Mouse (Mus musculus): ENCODE data around the gene Nfkbib.

The Nfkbib gene

DNA sequence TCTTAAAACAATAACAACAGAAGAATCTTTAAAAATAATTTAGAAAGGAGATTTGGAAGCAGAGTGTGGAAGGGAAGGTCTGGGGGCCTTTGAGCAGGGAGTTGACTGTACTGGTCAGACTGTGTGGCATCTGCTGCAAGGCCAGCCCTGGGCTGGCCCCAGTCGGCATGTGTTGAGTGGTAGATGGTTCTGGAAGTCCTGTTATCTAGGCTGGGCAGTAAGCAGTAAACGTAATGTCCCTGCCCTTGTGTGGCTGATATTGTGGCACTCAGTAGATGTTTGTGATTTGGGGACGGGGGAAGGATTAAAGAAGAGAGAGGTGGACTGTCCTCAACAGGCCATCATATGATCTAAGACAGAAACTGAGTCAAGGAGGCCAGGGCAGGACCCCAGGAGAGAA is 3.0 kb upstream of the Nfkbib start:
- DNase-seq (ENCODE audit: low read depth, low spot score): no peak

- DNase-seq (ENCODE audit: low read depth, low spot score): no peak
Measured at GRCm38 (mm10) chr7:28769414-28769958, 2.2 kb upstream of the Nfkbib start.

GRCm38 (mm10) chr7:28766910-28767309 is 402 bp downstream of the Nfkbib start:
- no peak for DNase-seq (ENCODE audit: low read depth, low spot score)

GRCm38 (mm10) chr7:28766173-28766879 is 986 bp downstream of the Nfkbib start, which contains the start of gene Sirt2:
TSS of gene Sirt2 (plus strand) at chr7:28766735.
- DNase-seq (ENCODE audit: low read depth, low spot score): peak; percentile 98

DNA sequence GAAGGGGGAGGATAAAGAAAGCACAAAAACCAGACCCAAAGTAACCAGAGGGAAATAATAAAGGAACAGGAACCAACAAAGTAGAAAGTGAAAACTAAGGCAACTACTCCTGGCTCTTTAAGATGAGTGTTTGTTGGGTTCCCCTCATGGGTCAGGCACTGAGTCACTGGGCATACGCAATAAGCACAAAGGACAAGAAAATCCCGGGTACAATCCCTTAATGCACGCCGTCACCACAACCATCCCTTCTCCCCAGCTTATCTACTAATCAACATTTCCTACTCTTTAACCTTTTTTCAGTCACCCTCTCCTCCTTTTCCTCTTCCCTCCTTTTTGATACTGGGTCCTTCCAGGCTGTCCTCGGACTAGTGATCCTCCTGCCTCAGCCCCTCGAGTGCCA is 2.1 kb downstream of the Nfkbib start:
- DNase-seq (ENCODE audit: low read depth, low spot score): no peak

DNA sequence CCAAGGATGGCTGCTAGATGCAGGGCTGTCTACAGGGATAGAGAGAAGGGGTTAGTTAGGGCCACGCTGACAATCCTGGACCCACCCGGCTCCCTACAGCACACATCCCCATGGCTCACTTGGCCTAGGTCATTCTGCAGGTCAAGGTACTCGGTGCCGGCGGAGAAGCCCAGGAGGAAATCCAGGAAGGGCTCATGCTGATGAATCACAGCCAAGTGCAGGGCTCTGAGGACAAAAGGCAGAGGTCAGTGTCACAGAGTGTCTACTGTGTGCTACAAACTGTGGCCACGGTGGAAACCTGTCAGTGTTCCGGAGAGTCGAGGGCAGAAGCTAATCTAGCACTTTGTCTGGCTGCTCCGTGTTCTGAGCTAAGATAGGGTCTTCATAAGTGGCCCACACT is 5.4 kb downstream of the Nfkbib start:
- DNase-seq (ENCODE audit: low read depth, low spot score): no peak

GRCm38 (mm10) chr7:28758623-28759022 is 8.7 kb downstream of the Nfkbib start:
- DNase-seq (ENCODE audit: low read depth, low spot score): no peak

- no peak for DNase-seq (ENCODE audit: low read depth, low spot score)
Measured at GRCm38 (mm10) chr7:28756079-28756478, 11.2 kb downstream of the Nfkbib start, which contains the start of gene Ccer2. TSS of gene Ccer2 (plus strand) at chr7:28756174.

DNA sequence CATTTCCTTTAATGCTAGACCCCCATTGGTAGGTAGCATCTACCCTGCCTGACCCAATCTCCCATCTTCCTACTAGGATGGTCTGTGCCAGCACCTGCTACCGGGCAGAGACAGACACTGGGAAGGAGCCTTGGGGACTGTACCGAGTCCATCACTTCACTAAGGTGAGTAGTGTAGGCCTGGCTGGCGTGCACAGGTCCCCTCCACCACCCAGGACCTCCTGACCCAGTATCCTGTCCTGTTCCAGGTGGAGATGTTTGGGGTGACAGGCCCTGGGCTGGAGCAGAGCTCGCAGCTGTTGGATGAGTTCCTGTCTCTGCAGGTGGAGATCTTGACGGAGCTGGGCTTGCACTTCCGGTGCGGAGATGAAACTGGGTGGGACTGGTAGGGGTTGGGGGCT is 17.4 kb downstream of the Nfkbib start:
- no peak for DNase-seq (ENCODE audit: low read depth, low spot score)

- DNase-seq (ENCODE audit: low read depth, low spot score): peak; percentile 94
Measured at GRCm38 (mm10) chr7:28741709-28742438, 25.4 kb downstream of the Nfkbib start, which contains the start of the genes Mrps12 and Sars2. TSS of gene Mrps12 (minus strand) at chr7:28741820. TSS of gene Sars2 (plus strand) at chr7:28741992.

- no peak for DNase-seq (ENCODE audit: low read depth, low spot score)
Measured at GRCm38 (mm10) chr7:28741368-28741708, 26.0 kb downstream of the Nfkbib start.

DNA sequence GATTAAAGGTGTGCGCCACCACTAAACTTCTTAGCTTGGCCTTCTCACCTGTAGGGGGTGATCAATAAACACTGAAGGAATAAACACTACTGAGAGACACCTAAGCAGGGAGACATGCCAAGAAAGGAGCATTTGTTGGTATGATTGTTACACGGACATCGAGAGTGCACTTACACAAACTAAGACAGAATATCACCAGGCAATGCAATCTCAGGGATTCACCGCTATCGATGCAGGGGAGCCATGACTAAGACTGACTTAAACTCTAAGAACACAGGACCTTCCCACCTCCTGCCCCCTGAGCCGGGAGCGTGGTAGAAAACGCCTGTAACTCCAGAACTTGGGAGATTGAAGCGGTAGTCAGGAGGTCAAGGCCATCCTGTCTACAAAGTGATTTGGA is 26.4 kb downstream of the Nfkbib start:
- no peak for DNase-seq (ENCODE audit: low read depth, low spot score)

DNA sequence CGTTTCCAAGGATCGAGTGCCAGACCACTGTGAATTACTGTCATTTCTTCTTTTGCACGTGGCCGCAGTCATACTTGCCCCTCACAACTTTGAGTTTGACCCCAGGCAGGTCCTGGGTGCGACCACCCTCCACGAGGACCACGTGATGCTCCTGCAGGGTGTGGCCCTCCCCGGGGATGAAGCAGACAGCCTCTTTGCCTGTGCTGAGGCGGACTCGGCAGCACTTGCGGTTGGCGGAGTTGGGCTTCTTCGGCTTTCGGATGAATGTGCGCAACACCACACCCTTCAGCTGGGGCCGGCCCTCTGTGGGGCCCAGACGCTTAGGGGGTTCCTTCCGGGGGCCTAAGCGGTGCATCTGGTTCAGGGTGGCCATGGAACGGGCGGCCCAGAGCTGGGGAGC is 27.5 kb downstream of the Nfkbib start:
- DNase-seq (ENCODE audit: low read depth, low spot score): no peak

- DNase-seq (ENCODE audit: low read depth, low spot score): no peak
Measured at GRCm38 (mm10) chr7:28735701-28736100, 31.6 kb downstream of the Nfkbib start.

- no peak for DNase-seq (ENCODE audit: low read depth, low spot score)
Measured at GRCm38 (mm10) chr7:28733211-28733610, 34.1 kb downstream of the Nfkbib start.

DNA sequence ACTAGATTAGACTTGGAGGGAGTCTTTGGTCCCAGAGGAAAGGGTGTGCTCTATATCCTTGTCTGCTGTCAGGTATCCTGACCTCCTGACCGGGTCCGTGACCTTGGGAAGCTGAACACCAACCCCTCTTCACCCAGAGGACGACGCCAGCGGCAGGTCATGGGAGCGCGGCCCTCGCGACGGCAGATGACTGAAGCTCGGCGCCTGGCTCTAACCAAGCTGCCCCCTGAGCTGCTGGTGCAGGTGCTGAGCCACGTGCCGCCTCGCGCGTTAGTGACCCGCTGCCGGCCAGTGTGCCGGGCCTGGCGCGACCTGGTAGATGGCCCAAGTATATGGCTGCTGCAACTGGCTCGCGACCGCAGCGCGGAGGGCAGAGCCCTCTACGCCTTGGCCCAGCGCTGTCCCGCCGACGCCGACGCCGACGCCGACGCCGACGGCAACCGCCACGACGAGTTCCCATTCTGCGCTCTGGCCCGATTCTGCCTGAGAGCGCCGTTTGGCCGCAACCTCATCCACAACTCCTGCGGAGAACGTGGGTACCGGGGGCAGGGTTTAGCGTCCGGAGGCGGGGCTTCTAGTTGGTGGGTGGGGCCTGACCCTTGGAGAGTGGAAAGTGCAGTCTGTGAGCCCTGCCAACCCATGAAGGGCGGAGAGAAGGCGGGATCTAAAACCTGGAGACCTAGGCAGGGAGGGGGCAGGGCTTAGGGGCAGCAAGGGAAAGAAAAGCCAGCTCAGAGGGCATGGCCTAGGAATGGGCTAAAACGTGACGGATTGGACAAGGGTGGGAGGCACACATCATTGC is 34.8 kb downstream of the Nfkbib start:
- DNase-seq (ENCODE audit: low read depth, low spot score): peak; percentile 61

GRCm38 (mm10) chr7:28727649-28728340 is 39.5 kb downstream of the Nfkbib start:
- DNase-seq (ENCODE audit: low read depth, low spot score): no peak

DNA sequence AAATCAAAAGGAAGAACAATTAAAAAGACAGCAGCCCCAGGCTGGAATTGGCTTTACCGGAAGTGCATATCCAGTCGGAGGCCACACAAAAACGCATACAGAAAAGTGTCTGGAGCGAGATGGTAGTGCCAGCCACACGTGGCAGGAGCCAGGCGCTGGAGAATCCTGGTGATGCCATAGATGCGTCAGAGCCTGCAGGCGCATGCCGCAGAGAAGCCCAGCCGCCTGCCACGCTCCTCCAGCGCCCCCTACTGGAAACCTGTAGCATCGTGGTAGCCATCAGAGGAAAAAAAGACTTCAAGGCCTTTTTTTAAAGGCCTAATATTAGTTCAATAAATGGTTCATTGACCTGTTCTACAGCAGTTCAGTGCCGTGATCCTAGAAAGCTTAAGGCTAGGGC is 40.7 kb downstream of the Nfkbib start:
- DNase-seq (ENCODE audit: low read depth, low spot score): peak; percentile 57

DNA sequence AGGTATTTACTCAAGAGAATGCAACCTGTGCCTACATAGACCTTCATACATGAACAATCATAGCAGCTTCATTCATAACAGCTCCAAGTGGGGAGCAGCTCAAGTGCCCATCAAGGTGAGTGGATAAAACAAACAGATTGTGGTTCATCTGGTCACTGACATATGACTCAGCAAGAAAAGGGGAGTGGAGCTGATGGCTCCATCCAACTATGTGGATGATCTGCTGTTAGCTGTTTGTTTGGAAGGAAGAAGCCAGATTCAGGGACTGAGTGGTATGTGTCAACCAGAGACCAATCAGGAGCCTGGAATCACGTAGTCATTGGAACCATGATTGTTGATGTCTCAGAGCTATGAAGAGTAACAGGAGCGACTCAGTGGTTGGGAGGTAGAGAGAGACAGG is 42.7 kb downstream of the Nfkbib start:
- no peak for DNase-seq (ENCODE audit: low read depth, low spot score)

- DNase-seq (ENCODE audit: low read depth, low spot score): no peak
Measured at GRCm38 (mm10) chr7:28722079-28722478, 45.2 kb downstream of the Nfkbib start.
